ENCODE assay signal across 31 mouse cellular contexts in the genomic region with DNA sequence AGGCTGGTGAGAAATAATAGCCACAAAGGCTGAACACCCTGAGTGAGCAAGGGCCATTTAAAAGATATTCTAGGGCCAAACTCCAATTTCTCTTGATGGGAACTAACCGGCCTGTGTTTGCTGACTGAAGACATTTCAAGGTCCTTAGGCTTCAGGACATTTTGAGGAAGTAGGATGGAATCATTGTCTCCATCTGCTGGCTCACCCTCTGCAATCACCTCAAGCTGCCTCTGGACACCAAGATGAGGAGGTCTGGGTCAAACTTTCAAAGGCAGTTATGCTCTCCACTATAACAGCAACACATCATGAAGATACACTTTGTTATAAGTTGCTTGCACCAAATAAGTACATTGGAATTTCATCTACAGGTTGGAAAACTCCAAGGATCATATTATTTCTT. TPM values are rescaled to one million over a fixed set of nuclear protein-coding genes. Genes with fewer than 3 reads are reported as not detected.
A peak's percentile ranks its signal among the peaks of the same experiment; 100 is the strongest.
DNase-seq lines count a peak whose midpoint lies in the region; ATAC-seq lines count a peak whose summit lies in the region.
"Had no signal": no experiment of that assay in that cellular context is flagged by ENCODE, and none has a peak within 500 bp of the region (broad histone marks: within the 10 kb centered on the region; RNA-seq: fewer than 3 reads in every experiment).

No protein-coding gene starts in this region.

- peaks cover 45% of the 10 kb centered on the region for H3K4me1 ChIP-seq in erythroblast, embryonic 14.5 days (ENCODE audit: control insufficient read depth)
- H3K4me1 ChIP-seq in megakaryocyte, embryonic 14.5 days: peaks cover 73% of the 10 kb centered on the region
- peaks cover 43% of the 10 kb centered on the region for H3K4me1 ChIP-seq in liver, embryonic 12.5 days
- H3K4me1 ChIP-seq: intestine, embryonic 15.5 days; neural tube, embryonic 12.5 days had no signal

- no peaks in the 10 kb centered on the region for H3K27me3 ChIP-seq in erythroblast, embryonic 14.5 days (ENCODE audit: control insufficient read depth)
- H3K27me3 ChIP-seq in megakaryocyte, embryonic 14.5 days (replicated peaks): peaks cover 13% of the 10 kb centered on the region
- no peaks in the 10 kb centered on the region for H3K27me3 ChIP-seq in liver, embryonic 12.5 days (replicated peaks)
- H3K27me3 ChIP-seq: heart, embryonic 15.5 days; intestine, embryonic 15.5 days; midbrain, embryonic 13.5 days; neural tube, embryonic 12.5 days had no signal

- peaks cover 10% of the 10 kb centered on the region for H3K36me3 ChIP-seq in erythroblast, embryonic 14.5 days (ENCODE audit: control insufficient read depth)
- peaks cover 29% of the 10 kb centered on the region for H3K36me3 ChIP-seq in megakaryocyte, embryonic 14.5 days (replicated peaks; ENCODE audit: low read length)
- peaks cover 9% of the 10 kb centered on the region; the same call in 1 of the 2 replicates for H3K36me3 ChIP-seq in liver, embryonic 12.5 days
- no peaks in the 10 kb centered on the region for H3K36me3 ChIP-seq in macrophage (ENCODE audit: inconsistent target)
- H3K36me3 ChIP-seq: heart, embryonic 15.5 days; hindbrain, embryonic 10.5 days; intestine, embryonic 15.5 days; limb, embryonic 10.5 days; midbrain, embryonic 13.5 days; neural tube, embryonic 12.5 days had no signal

- peak overlapping the region; percentile 62 for H3K4me3 ChIP-seq in erythroblast, embryonic 14.5 days (replicated peaks)
- H3K4me3 ChIP-seq in megakaryocyte, embryonic 14.5 days (replicated peaks): peak overlapping the region; percentile 93
- peak overlapping the region; percentile 50 for H3K4me3 ChIP-seq in liver, embryonic 12.5 days
- peak overlapping the region; percentile 47 for H3K4me3 ChIP-seq in macrophage (ENCODE audit: inconsistent target)
- H3K4me3 ChIP-seq: heart, adult 2 months; intestine, embryonic 15.5 days; layer of hippocampus, adult 2 months; midbrain, embryonic 13.5 days; neural tube, embryonic 12.5 days had no signal

- 0 out of 2 replicates have a peak overlapping the region, but pooled peaks have one; percentile 80 for H3K27ac ChIP-seq in liver, embryonic 12.5 days
- peak overlapping the region; percentile 84 for H3K27ac ChIP-seq in macrophage
- H3K27ac ChIP-seq: heart, adult 2 months; heart, embryonic 15.5 days; hindbrain, embryonic 10.5 days; intestine, embryonic 15.5 days; layer of hippocampus, adult 2 months; limb, embryonic 10.5 days; midbrain, embryonic 13.5 days; neural tube, embryonic 12.5 days had no signal

- 25% methylated on average over 1 of the region's 1 CpGs for WGBS in liver, embryonic 12.5 days (ENCODE audit: insufficient replicate concordance)
- 33% methylated on average over 1 of the region's 1 CpGs for WGBS in macrophage (ENCODE audit: missing documents)

- no peak for DNase-seq in urinary bladder, postnatal 25 days (ENCODE audit: low spot score)
- no peak for DNase-seq in Muller cell, postnatal 12 days (ENCODE audit: inconsistent ontology term)
- DNase-seq: adrenal gland, adult 8-10 months; cerebellum, adult 2 months; cerebellum, postnatal 36 days; gastrocnemius, postnatal 25 days; heart, adult 2 months; right cerebral cortex, postnatal 14 days; spleen, adult 18-20 months; thymus, postnatal 36 days had no signal

- H3K9me3 ChIP-seq in erythroblast, embryonic 14.5 days (ENCODE audit: control insufficient read depth, low read length): no peaks in the 10 kb centered on the region
- H3K9me3 ChIP-seq in megakaryocyte, embryonic 14.5 days: no peaks in the 10 kb centered on the region
- no peaks in the 10 kb centered on the region for H3K9me3 ChIP-seq in liver, embryonic 12.5 days (replicated peaks)
- H3K9me3 ChIP-seq: heart, embryonic 15.5 days; hindbrain, embryonic 10.5 days; intestine, embryonic 15.5 days; limb, embryonic 10.5 days; midbrain, embryonic 13.5 days; neural tube, embryonic 12.5 days had no signal

- peak overlapping the region; percentile 79 for H3K4me2 ChIP-seq in liver, embryonic 12.5 days
- H3K4me2 ChIP-seq: midbrain, embryonic 13.5 days had no signal

- 0 out of 2 replicates have a peak overlapping the region, but pooled peaks have one; percentile 61 for H3K9ac ChIP-seq in liver, embryonic 12.5 days
- H3K9ac ChIP-seq: heart, embryonic 15.5 days; intestine, embryonic 15.5 days; midbrain, embryonic 13.5 days; neural tube, embryonic 12.5 days had no signal

- peaks cover 46% of the 10 kb centered on the region for H3K79me2 ChIP-seq in macrophage (ENCODE audit: inconsistent target)

- no peak for ATAC-seq in erythroblast, adult 5-6 weeks (replicated peaks; ENCODE audit: low FRiP score, poor library complexity, severe bottlenecking)
- ATAC-seq in megakaryocyte, adult 5-6 weeks (ENCODE audit: poor library complexity, severe bottlenecking): no peak
- no peak for ATAC-seq in liver, embryonic 12.5 days
- ATAC-seq: activated CD4-positive, CD25-positive, alpha-beta regulatory T cell, adult 4 months; CD4-positive, CD25-positive, alpha-beta regulatory T cell, adult 4 months; forebrain, embryonic 16.5 days; hindbrain, embryonic 16.5 days; intestine, embryonic 15.5 days; lung, postnatal 0 days; midbrain, embryonic 13.5 days had no signal

RNA-seq across cellular contexts. Expression of gene Arhgap4, which starts 11.6 kb away (rescaled TPM):
- polyA plus RNA-seq in erythroblast, embryonic 14.5 days (2012): 0.27 and 0.38 TPM in 2 replicates
- 15.5 and 16.3 TPM in 2 replicates for total RNA-seq in erythroblast, adult 5-6 weeks (2015; ENCODE audit: low replicate concordance)
- total RNA-seq in erythroblast, adult 5-6 weeks (2017; ENCODE audit: low replicate concordance): 18.4 and 23.4 TPM in 2 replicates
- 6.6 and 13.3 TPM in 2 replicates for polyA plus RNA-seq in megakaryocyte, embryonic 14.5 days (2012; ENCODE audit: insufficient read depth, low replicate concordance)
- total RNA-seq in megakaryocyte, adult 5-6 weeks (2015): 67.6 and 69.7 TPM in 2 replicates
- 98.9 and 119 TPM in 2 replicates for total RNA-seq in megakaryocyte, adult 5-6 weeks (2017)
- 7.1 and 8.6 TPM in 2 replicates for polyA plus RNA-seq in liver, embryonic 12.5 days (2016; fragmentation: Nextera tagmentation; extraction: Ambion mirVana)
- total RNA-seq in macrophage (2018; cell fraction: chromatin; rRNA removed): 100 to 1,000 TPM in 13 of 26 experiments, 10 to 100 TPM in 13; 26.4 to 467 (median 146) TPM
- total RNA-seq in macrophage (2018; cell fraction: cytosol; rRNA removed): 10 to 100 TPM in 24 of 26 experiments, 1 to 10 TPM in 2; 8.7 to 64.6 (median 22.4) TPM
- 100 to 1,000 TPM in 12 of 26 experiments, 10 to 100 TPM in 14; 21.7 to 220 (median 93.8) TPM for total RNA-seq in macrophage (2018; cell fraction: nucleus; rRNA removed)
- polyA plus RNA-seq in macrophage (2018): 13.2 to 18.0 TPM (median 14.5 TPM) in 3 replicates

RNA-seq across cellular contexts. Expression of gene Naa10, which starts 11.7 kb away (rescaled TPM):
- 17.2 and 21.3 TPM in 2 replicates for polyA plus RNA-seq in erythroblast, embryonic 14.5 days (2012)
- total RNA-seq in erythroblast, adult 5-6 weeks (2015; ENCODE audit: low replicate concordance): 10.6 and 26.8 TPM in 2 replicates
- 18.1 TPM in 2 replicates for total RNA-seq in erythroblast, adult 5-6 weeks (2017; ENCODE audit: low replicate concordance)
- 58.9 and 174 TPM in 2 replicates for polyA plus RNA-seq in megakaryocyte, embryonic 14.5 days (2012; ENCODE audit: insufficient read depth, low replicate concordance)
- total RNA-seq in megakaryocyte, adult 5-6 weeks (2015): 51.7 and 59.9 TPM in 2 replicates
- 79.4 and 93.7 TPM in 2 replicates for total RNA-seq in megakaryocyte, adult 5-6 weeks (2017)
- 140 and 148 TPM in 2 replicates for polyA plus RNA-seq in liver, embryonic 12.5 days (2016; fragmentation: Nextera tagmentation; extraction: Ambion mirVana)
- total RNA-seq in macrophage (2018; cell fraction: chromatin; rRNA removed): 10 to 100 TPM; 10.2 to 52.1 (median 29.9) TPM
- total RNA-seq in macrophage (2018; cell fraction: cytosol; rRNA removed): 10 to 100 TPM in 23 of 26 experiments, 1 to 10 TPM in 3; 8.9 to 20.9 (median 14.0) TPM
- total RNA-seq in macrophage (2018; cell fraction: nucleus; rRNA removed): 10 to 100 TPM in 24 of 26 experiments, 1 to 10 TPM in 2; 9.2 to 50.2 (median 18.1) TPM
- 15.6 to 28.5 TPM (median 20.5 TPM) in 3 replicates for polyA plus RNA-seq in macrophage (2018)

RNA-seq across cellular contexts. Expression of gene L1cam, which starts 14.1 kb away (rescaled TPM):
- polyA plus RNA-seq in erythroblast, embryonic 14.5 days (2012): 0.05 and 0.09 TPM in 2 replicates
- total RNA-seq in erythroblast, adult 5-6 weeks (2015; ENCODE audit: low replicate concordance): 5.2 TPM in 2 replicates
- total RNA-seq in erythroblast, adult 5-6 weeks (2017; ENCODE audit: low replicate concordance): 5.3 and 6.2 TPM in 2 replicates
- polyA plus RNA-seq in megakaryocyte, embryonic 14.5 days (2012; ENCODE audit: insufficient read depth, low replicate concordance): 0.96 TPM in 1 of 2 replicates, not detected in the other
- total RNA-seq in megakaryocyte, adult 5-6 weeks (2015): 49.8 and 51.5 TPM in 2 replicates
- 21.3 and 34.5 TPM in 2 replicates for total RNA-seq in megakaryocyte, adult 5-6 weeks (2017)
- 0.11 and 0.38 TPM in 2 replicates for polyA plus RNA-seq in liver, embryonic 12.5 days (2016; fragmentation: Nextera tagmentation; extraction: Ambion mirVana)
- 10 to 100 TPM in 13 of 26 experiments, 1 to 10 TPM in 13; 3.5 to 20.7 (median 9.9) TPM for total RNA-seq in macrophage (2018; cell fraction: chromatin; rRNA removed)
- 1 to 10 TPM in 13 of 26 experiments, under 1 TPM in 13; 0.35 to 2.1 (median 1.1) TPM for total RNA-seq in macrophage (2018; cell fraction: cytosol; rRNA removed)
- 10 to 100 TPM in 1 of 26 experiments, 1 to 10 TPM in 25; 2.7 to 10.5 (median 5.5) TPM for total RNA-seq in macrophage (2018; cell fraction: nucleus; rRNA removed)
- polyA plus RNA-seq in macrophage (2018): 0.94 to 1.8 TPM (median 1.1 TPM) in 3 replicates

RNA-seq across cellular contexts. Expression of gene Avpr2, which starts 18.1 kb away (rescaled TPM):
- not detected in 2 replicates for polyA plus RNA-seq in erythroblast, embryonic 14.5 days (2012)
- total RNA-seq in erythroblast, adult 5-6 weeks (2015; ENCODE audit: low replicate concordance): not detected in 2 replicates
- total RNA-seq in erythroblast, adult 5-6 weeks (2017; ENCODE audit: low replicate concordance): not detected in 2 replicates
- polyA plus RNA-seq in megakaryocyte, embryonic 14.5 days (2012; ENCODE audit: insufficient read depth, low replicate concordance): not detected in 2 replicates
- total RNA-seq in megakaryocyte, adult 5-6 weeks (2015): not detected in 2 replicates
- total RNA-seq in megakaryocyte, adult 5-6 weeks (2017): 0.12 and 0.33 TPM in 2 replicates
- 0.08 and 0.13 TPM in 2 replicates for polyA plus RNA-seq in liver, embryonic 12.5 days (2016; fragmentation: Nextera tagmentation; extraction: Ambion mirVana)
- 1 to 10 TPM in 1 of 26 experiments, under 1 TPM in 2, not detected in 23; 0.26 to 1.4 (median 0.35) TPM for total RNA-seq in macrophage (2018; cell fraction: chromatin; rRNA removed)
- under 1 TPM in 1 of 26 experiments, not detected in 25; 0.08 TPM for total RNA-seq in macrophage (2018; cell fraction: cytosol; rRNA removed)
- total RNA-seq in macrophage (2018; cell fraction: nucleus; rRNA removed): under 1 TPM in 3 of 26 experiments, not detected in 23; 0.18 to 0.99 (median 0.25) TPM
- polyA plus RNA-seq in macrophage (2018): 0.04 TPM in 1 of 3 replicates, not detected in the others
- total RNA-seq: adrenal gland, adult 8-10 months; gastrocnemius, postnatal 25 days; heart, adult 2 months; layer of hippocampus, adult 2 months; layer of hippocampus, postnatal 25 days; liver, adult 2 months had no signal
- polyA plus RNA-seq: embryonic facial prominence, embryonic 14.5 days; heart, adult 2 months; liver, adult 2 months had no signal

RNA-seq across cellular contexts. Expression of gene Renbp, which starts 20.6 kb away (rescaled TPM):
- polyA plus RNA-seq in erythroblast, embryonic 14.5 days (2012): 0.91 and 3.1 TPM in 2 replicates
- total RNA-seq in erythroblast, adult 5-6 weeks (2015; ENCODE audit: low replicate concordance): 7.7 TPM in 1 of 2 replicates, not detected in the other
- 5.4 and 12.4 TPM in 2 replicates for total RNA-seq in erythroblast, adult 5-6 weeks (2017; ENCODE audit: low replicate concordance)
- polyA plus RNA-seq in megakaryocyte, embryonic 14.5 days (2012; ENCODE audit: insufficient read depth, low replicate concordance): 31.2 and 114 TPM in 2 replicates
- total RNA-seq in megakaryocyte, adult 5-6 weeks (2015): 11.3 and 13.5 TPM in 2 replicates
- 23.1 and 34.4 TPM in 2 replicates for total RNA-seq in megakaryocyte, adult 5-6 weeks (2017)
- polyA plus RNA-seq in liver, embryonic 12.5 days (2016; fragmentation: Nextera tagmentation; extraction: Ambion mirVana): 21.2 and 22.9 TPM in 2 replicates
- 100 to 1,000 TPM; 175 to 404 (median 251) TPM for total RNA-seq in macrophage (2018; cell fraction: chromatin; rRNA removed)
- total RNA-seq in macrophage (2018; cell fraction: cytosol; rRNA removed): 100 to 1,000 TPM; 154 to 322 (median 215) TPM
- 100 to 1,000 TPM; 159 to 557 (median 253) TPM for total RNA-seq in macrophage (2018; cell fraction: nucleus; rRNA removed)
- polyA plus RNA-seq in macrophage (2018): 146 to 221 TPM (median 206 TPM) in 3 replicates
